Mouse (Mus musculus) stomach, embryonic 16.5 days (tissue): ENCODE results near the gene Shh. TPM values are rescaled to one million over a fixed set of nuclear protein-coding genes. Genes with fewer than 3 reads are reported as not detected.

Source experiments
- ATAC-seq: fragments of 200-750 bp; cut with Nextera tagmentation; 2 replicates; pipeline ENCODE4 v1.8.0; 2017; ENCODE audit warnings: moderate number of reproducible peaks, moderate TSS enrichment; ENCODE audit not compliant: insufficient read depth, low FRiP score
- H3K27ac ChIP-seq: fragments of 300-500 bp; sonication (generic); 2 replicates; pipeline ENCODE4 v1.5.1; 2014; ENCODE audit warnings: low read length
- H3K27me3 ChIP-seq: fragments of 300-500 bp; sonication (generic); 2 replicates; pipeline ENCODE4 v1.6.1; 2014; ENCODE audit warnings: low read length, control low read depth, mixed read lengths; ENCODE audit not compliant: control insufficient read depth, insufficient read depth
- H3K36me3 ChIP-seq: fragments of 300-500 bp; sonication (generic); 2 replicates; pipeline ENCODE4 v1.6.1; 2014; ENCODE audit warnings: low read length; ENCODE audit not compliant: control insufficient read depth, insufficient read depth
- H3K4me1 ChIP-seq: fragments of 300-500 bp; sonication (generic); 2 replicates; pipeline ENCODE4 v1.6.1; 2014; ENCODE audit warnings: low read length, control low read depth, mixed read lengths; ENCODE audit not compliant: control insufficient read depth, insufficient read depth
- H3K4me2 ChIP-seq: fragments of 300-500 bp; sonication (generic); 2 replicates; pipeline ENCODE4 v1.6.1; 2014; ENCODE audit warnings: low read depth, low read length, mixed read lengths
- H3K4me3 ChIP-seq: fragments of 300-500 bp; sonication (generic); replicated peaks from 2 replicates; pipeline ENCODE4 v1.5.1; 2014; ENCODE audit warnings: mild to moderate bottlenecking, low read length
- H3K9ac ChIP-seq: fragments of 300-500 bp; sonication (generic); 2 replicates; pipeline ENCODE4 v1.6.1; 2014; ENCODE audit warnings: low read length
- H3K9me3 ChIP-seq: fragments of 300-500 bp; sonication (generic); replicated peaks from 2 replicates; pipeline ENCODE4 v1.6.1; 2016; ENCODE audit warnings: low read length, control low read depth; ENCODE audit not compliant: control insufficient read depth
- WGBS: fragments of 180-500 bp; shearing (Covaris S2); extraction: QIAGEN DNeasy Blood & Tissue Kit; methylation state at CpG from one replicate; pipeline ENCODE4 v1.1.7; 2014; 5-methylcytosine and 5-hydroxymethylcytosine counted together
- polyA plus RNA-seq: library from polyadenylated mRNA; unstranded; fragments of >200 nt; fragmentation: Nextera tagmentation; extraction: Ambion mirVana; gene quantifications from 2 replicates; pipeline ENCODE4 v1.2.1, GENCODE M21; 2015

The Shh gene
- polyA plus RNA-seq, 1 experiment from 2014 or later, result 4.1 TPM

DNA sequence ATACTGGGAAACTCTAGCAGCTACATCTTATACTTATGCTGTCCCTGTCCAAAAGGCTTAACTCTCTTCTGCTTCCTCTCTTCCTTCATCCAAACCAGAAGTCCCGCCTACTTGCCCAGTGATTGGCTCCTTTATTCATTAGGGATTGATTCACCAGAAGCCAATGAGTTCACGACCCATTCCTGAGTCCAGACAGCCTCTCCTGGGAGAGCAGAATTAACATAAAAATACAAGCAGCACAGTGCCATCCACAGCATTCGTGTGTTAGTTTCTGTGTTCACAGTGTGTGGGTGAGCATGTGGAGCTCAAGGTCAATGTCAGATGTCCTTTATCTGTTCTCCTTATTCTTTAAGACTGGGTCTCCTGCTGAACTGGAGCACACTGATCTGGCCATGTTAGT, 13.5 kb downstream of the Shh start:
- H3K4me1 ChIP-seq, result no peaks in the 10 kb centered on the region
- no peak overlapping the region for H3K4me3 ChIP-seq
- H3K9me3 ChIP-seq, result no peaks in the 10 kb centered on the region
- no peak overlapping the region for H3K27ac ChIP-seq
- H3K27me3 ChIP-seq, result peaks cover 27% of the 10 kb centered on the region
- no peak overlapping the region for H3K9ac ChIP-seq
- H3K4me2 ChIP-seq, result no peak overlapping the region
- no peaks in the 10 kb centered on the region for H3K36me3 ChIP-seq
- ATAC-seq, result no peak
- WGBS, result 51% methylated on average over 3 of the region's 3 CpGs

DNA sequence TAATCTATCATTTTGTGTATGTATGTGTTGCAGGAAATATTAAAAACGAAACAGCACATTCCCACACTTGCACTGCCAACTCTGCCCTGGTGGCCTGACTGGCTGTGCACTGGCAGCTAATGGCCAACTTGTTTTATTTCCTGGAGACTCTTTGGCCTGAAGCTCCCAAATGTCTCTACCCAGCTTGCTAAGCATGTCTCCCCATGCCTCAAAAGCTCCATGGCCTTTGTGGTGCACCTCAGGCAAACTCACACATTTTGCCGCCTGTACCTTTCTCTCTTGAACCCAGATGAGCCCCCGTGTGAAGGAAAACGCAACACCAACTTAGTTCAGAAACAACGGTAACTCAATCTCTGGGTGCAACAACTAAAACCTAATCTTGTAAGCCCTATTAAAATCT, 14.0 kb downstream of the Shh start:
- no peak overlapping the region for H3K4me3 ChIP-seq
- H3K9me3 ChIP-seq, result no peaks in the 10 kb centered on the region
- no peak overlapping the region for H3K4me2 ChIP-seq
- H3K36me3 ChIP-seq, result no peaks in the 10 kb centered on the region
- peaks cover 22% of the 10 kb centered on the region for H3K27me3 ChIP-seq
- WGBS, result 78% methylated on average over 5 of the region's 5 CpGs
- no peak overlapping the region for H3K9ac ChIP-seq
- H3K4me1 ChIP-seq, result no peaks in the 10 kb centered on the region
- H3K27ac ChIP-seq, result no peak overlapping the region
- ATAC-seq, result no peak

DNA sequence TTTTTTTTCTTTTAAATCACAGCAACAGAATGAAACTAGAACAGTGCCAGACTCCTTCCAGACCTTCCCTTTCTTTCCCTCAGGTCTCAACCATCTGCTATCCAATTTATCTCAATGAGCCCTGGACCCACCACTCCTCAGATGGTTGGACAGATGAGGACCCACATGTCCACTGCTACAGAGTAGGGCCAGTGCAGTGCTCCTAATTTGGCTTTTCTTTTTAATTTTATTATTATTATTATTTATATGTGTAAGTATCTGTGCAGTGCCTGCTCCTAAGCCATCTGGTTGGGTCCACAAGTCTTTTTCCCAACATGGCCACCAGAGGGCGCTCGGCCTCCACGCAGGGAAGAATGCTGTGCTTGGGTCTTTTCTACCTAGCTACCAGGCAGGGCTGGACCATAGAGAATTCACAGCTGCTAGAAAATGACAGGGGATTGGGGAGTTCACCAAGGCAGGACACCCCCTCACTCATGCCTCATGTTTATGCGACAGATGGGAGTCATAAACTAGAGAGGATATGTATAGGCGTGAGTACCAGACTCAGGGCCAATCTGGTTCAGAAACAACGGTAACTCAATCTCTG, 15.9 kb downstream of the Shh start:
- H3K4me3 ChIP-seq, result no peak overlapping the region
- H3K36me3 ChIP-seq, result no peaks in the 10 kb centered on the region
- peaks cover 8% of the 10 kb centered on the region for H3K27me3 ChIP-seq
- H3K4me2 ChIP-seq, result no peak overlapping the region
- H3K9ac ChIP-seq, result no peak overlapping the region
- no peak overlapping the region for H3K27ac ChIP-seq
- H3K9me3 ChIP-seq, result no peaks in the 10 kb centered on the region
- H3K4me1 ChIP-seq, result no peaks in the 10 kb centered on the region
- ATAC-seq, result peak; percentile 50; the same call in 1 of the 2 replicates
- WGBS, result 27% methylated on average over 6 of the region's 6 CpGs

DNA sequence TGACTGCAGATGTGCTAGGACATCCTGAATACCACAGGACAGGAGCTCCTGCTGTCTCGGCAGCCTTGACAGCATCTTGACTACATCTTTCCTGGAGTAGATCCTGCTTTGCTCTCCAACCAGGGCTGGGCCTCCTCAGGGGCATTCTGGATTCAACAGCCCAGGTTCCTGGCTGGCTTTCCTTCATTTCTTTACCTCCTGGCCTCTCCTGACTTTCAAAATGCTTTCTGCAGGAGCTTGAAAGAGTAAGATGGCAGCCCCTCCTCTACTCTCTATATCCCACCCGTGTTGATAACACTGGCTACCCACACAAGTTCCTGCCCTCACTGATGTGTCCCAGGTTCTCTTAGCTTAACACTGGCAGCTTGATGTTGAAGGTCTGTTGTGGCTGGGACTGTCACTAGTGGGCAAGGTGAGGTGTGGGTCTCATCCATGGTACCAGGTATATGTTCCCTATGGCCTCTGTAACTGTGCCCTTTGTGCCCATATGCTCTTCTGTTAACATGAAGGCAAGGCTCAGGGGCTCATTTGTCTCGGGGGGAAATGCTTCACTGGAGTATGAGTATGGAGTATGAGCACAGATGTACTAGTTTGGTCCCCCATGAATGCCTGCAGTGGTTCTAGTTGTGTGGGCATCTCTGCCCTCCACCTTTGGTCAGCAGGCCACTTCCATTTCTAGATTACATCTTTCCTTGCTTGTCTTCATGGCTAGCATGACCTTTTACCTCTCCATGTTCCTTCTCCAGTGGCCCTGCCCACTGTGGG, 16.7 kb downstream of the Shh start:
- no peak for ATAC-seq
- Histone ChIP-seq H3K4me2 (no peak overlapping the region), H3K9me3 (no peaks in the 10 kb centered on the region), H3K4me3 (no peak overlapping the region), H3K9ac (no peak overlapping the region), H3K36me3 (no peaks in the 10 kb centered on the region), H3K27ac (no peak overlapping the region), H3K4me1 (no peaks in the 10 kb centered on the region), H3K27me3 (no peaks in the 10 kb centered on the region)
- WGBS, result 58% methylated on average over 3 of the region's 3 CpGs

DNA sequence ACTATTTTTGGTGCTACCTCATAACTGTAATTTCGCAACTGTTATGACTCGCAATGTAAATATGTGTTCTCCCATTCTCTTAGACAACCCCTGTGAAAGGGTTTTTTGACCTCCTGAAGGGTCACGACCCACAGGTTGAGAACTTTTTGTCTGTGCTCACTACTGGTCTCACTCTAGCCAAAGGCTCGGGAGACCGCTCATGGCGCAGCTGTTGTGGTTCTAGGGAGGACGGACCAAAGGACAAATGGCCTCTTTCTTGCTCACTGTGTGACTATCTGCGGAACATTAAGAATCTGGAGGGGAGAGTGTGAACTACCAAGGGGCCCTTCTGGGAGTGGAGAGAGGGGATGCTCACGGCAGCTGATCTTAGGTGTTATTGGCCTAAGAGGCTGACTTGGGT, 41.1 kb downstream of the Shh start:
- 92% methylated on average over 9 of the region's 9 CpGs for WGBS

DNA sequence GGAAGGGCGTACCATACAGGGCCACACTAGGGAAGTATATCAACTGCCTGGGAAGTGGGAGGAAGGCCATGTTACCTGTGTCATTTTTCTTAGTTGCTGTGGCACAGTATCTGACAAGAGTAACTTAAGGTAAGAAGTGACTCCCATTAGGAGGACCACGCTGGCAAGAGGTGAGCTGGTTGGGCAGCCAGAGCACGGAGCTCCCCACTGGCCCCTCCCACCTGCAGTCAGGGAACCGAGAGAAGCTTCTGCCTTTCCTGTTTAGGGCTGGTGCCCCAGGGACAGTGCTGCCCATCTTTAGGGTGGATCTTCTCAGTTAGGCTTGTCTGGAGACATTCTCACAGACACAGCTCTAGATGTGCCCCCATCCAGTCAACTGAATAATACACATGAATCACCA, 43.3 kb downstream of the Shh start:
- Histone ChIP-seq H3K9ac (no peak overlapping the region), H3K4me3 (no peak overlapping the region), H3K4me1 (no peaks in the 10 kb centered on the region), H3K27me3 (no peaks in the 10 kb centered on the region), H3K4me2 (no peak overlapping the region), H3K9me3 (no peaks in the 10 kb centered on the region), H3K27ac (no peak overlapping the region), H3K36me3 (peaks cover under 1% of the 10 kb centered on the region; the same call in 1 of the 2 replicates)
- no peak for ATAC-seq
- WGBS, result 54% methylated on average over 4 of the region's 4 CpGs

More for the DNA sequence above, 41.1 kb downstream of the Shh start:
- no peaks in the 10 kb centered on the region for H3K27me3 ChIP-seq
- H3K4me2 ChIP-seq, result no peak overlapping the region
- no peak overlapping the region for H3K9ac ChIP-seq
- no peaks in the 10 kb centered on the region for H3K36me3 ChIP-seq
- no peaks in the 10 kb centered on the region for H3K4me1 ChIP-seq
- ATAC-seq, result no peak
- H3K27ac ChIP-seq, result no peak overlapping the region
- no peaks in the 10 kb centered on the region for H3K9me3 ChIP-seq
- H3K4me3 ChIP-seq, result no peak overlapping the region

DNA sequence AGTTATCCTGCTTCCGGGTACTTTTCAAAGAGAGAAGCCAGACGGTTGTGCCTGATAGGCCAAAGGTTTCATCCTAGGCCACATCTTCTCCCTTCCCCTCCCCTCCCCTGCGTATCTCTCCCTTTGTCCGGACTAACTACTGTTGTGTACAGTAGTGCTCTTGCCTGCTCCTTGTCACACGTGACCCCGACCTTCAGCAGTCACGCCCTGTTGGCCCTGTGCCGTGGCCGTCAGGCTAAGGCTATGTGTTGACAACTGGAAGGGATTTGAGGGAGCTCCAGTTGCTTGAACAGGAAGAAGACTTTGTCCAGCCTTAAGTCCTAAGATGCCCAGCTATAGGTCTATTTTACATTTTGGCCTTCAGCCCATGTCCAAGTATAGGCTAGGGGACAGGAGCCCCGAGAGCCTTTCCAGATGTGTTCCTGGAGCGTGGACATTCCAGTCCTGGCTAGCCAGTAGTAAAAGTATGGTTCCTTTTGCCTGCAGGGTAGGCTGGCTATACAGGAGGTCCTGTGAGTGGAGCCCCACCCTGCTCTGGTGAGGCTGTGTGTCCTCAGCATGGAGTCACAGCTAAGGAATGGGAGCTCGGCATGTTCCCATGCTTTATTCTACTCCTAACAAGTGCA, 47.3 kb downstream of the Shh start:
- Histone ChIP-seq H3K4me1 (no peaks in the 10 kb centered on the region), H3K4me2 (no peak overlapping the region), H3K36me3 (peaks cover 10% of the 10 kb centered on the region), H3K4me3 (no peak overlapping the region), H3K27me3 (no peaks in the 10 kb centered on the region), H3K27ac (no peak overlapping the region), H3K9me3 (no peaks in the 10 kb centered on the region), H3K9ac (no peak overlapping the region)
- WGBS, result 78% methylated on average over 12 of the region's 12 CpGs
- peak; percentile 49; the same call in 1 of the 2 replicates for ATAC-seq

DNA sequence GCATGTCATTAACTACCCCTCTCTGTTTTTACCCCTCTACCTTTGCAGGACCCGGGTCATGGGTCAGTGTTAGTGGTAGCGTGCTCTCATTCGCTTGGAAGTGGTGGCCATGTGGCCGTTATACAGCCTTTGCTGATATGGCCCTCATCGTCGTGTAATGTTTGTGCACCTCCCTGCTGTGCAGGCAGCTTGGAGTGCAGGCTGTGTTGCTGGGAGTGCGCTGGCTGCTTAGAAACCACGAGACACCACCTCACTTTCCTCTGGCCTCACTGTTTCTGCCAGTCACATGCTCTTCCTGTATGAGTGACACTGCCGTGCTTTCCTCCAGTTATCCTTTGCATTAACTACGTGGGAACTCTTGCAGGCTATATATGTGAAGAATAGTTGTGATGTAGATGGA, 48.3 kb downstream of the Shh start:
- no peak for ATAC-seq
- no peak overlapping the region for H3K9ac ChIP-seq
- H3K36me3 ChIP-seq, result peaks cover 13% of the 10 kb centered on the region

DNA sequence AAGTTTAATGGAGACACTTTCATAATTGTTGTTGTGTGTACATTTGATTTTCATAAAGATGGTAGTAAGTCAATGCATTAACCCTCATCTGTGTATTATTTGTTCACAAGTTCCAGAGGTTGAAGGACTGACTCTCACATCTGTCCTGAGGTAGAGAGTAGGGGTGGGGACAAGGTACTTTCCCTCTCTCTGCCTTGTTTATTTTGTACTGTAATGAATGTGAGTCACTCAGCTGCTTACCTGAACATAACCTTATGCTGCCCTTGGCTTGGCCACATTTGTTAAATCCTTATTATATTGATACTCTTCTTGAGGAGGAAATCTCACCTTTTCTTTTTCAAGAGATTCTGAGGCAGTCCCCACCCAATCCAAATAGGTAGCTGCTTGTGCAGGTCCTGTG, 51.0 kb downstream of the Shh start:
- H3K9me3 ChIP-seq, result no peaks in the 10 kb centered on the region
- H3K36me3 ChIP-seq, result peaks cover 13% of the 10 kb centered on the region
- ATAC-seq, result no peak

More for the DNA sequence above, 48.3 kb downstream of the Shh start:
- H3K9me3 ChIP-seq, result no peaks in the 10 kb centered on the region
- 79% methylated on average over 10 of the region's 10 CpGs for WGBS
- no peaks in the 10 kb centered on the region for H3K27me3 ChIP-seq
- no peak overlapping the region for H3K27ac ChIP-seq
- no peak overlapping the region for H3K4me3 ChIP-seq
- no peaks in the 10 kb centered on the region for H3K4me1 ChIP-seq
- H3K4me2 ChIP-seq, result no peak overlapping the region

More for the DNA sequence above, 51.0 kb downstream of the Shh start:
- Histone ChIP-seq H3K9ac (no peak overlapping the region), H3K4me1 (no peaks in the 10 kb centered on the region), H3K4me3 (no peak overlapping the region), H3K27ac (no peak overlapping the region), H3K27me3 (no peaks in the 10 kb centered on the region), H3K4me2 (no peak overlapping the region)
